Mouse (Mus musculus): Measurements from ENCODE around the gene 4931400O07Rik.

The 4931400O07Rik gene

GRCm38 (mm10) chrX:62467691-62468090 lies at the start of gene 4931400O07Rik:
TSS of gene 4931400O07Rik (plus strand) at chrX:62467991.
- no peak for DNase-seq
